Mouse (Mus musculus) mesoderm, embryonic 11.5 days (tissue): Measurements from ENCODE around the gene Acsm3.

Experiments used
- DNase-seq: peaks from one replicate; pipeline ENCODE4 v3.0.0-alpha.2; 2012; ENCODE audit warnings: low read depth, low spot score

Gene Acsm3

GRCm38 (mm10) chr7:119800488-119800887 lies 39.8 kb downstream of the Acsm3 start:
- DNase-seq, result no peak

GRCm38 (mm10) chr7:119800991-119801390 lies 40.3 kb downstream of the Acsm3 start:
- DNase-seq, result no peak

- no peak for DNase-seq
Observed at GRCm38 (mm10) chr7:119807396-119807795, 46.7 kb downstream of the Acsm3 start.

- DNase-seq, result no peak
Observed at GRCm38 (mm10) chr7:119808723-119809122, 48.0 kb downstream of the Acsm3 start.

- no peak for DNase-seq
Observed at GRCm38 (mm10) chr7:119835371-119835770, 74.6 kb downstream of the Acsm3 start.

GRCm38 (mm10) chr7:119835996-119836777 lies 75.5 kb downstream of the Acsm3 start:
- DNase-seq, result no peak
